1 mouse cellular context compared by ENCODE assay signal in genomic region chr16:18878091-18878720, GRCm38 (mm10).
TF ChIP-seq lines count a peak whose summit lies in the region.

No protein-coding gene starts in this region.

TF ChIP-seq in CH12.LX, 34 proteins besides CTCF, POLR2A, EP300 and RAD21 (continued from another document):
- TF ChIP-seq E2F4 (IDR thresholded peaks at IDR 0.05; ENCODE audit: insufficient replicate concordance, low read depth, low read length): no peak
- no peak for TF ChIP-seq RCOR1 (conservative IDR thresholded peaks at IDR 0.05; ENCODE audit: low read depth, low read length)
- TF ChIP-seq SMC3 (IDR thresholded peaks at IDR 0.05; ENCODE audit: low read depth, low read length): no peak
- TF ChIP-seq ZNF384 (IDR thresholded peaks at IDR 0.05; ENCODE audit: low read depth, low read length): peak; percentile 94
- TF ChIP-seq BHLHE40 (IDR thresholded peaks at IDR 0.05; ENCODE audit: low read depth, low read length): no peak
- no peak for TF ChIP-seq JUND (conservative IDR thresholded peaks at IDR 0.05; ENCODE audit: low read depth, low read length)
- 0 out of 2 replicates have a peak, but pooled peaks have one; percentile 4 for TF ChIP-seq KAT2A (IDR thresholded peaks at IDR 0.05; ENCODE audit: insufficient replicate concordance, low read length)
- TF ChIP-seq MAX (IDR thresholded peaks at IDR 0.05; ENCODE audit: low read length): peak; percentile 45
- TF ChIP-seq UBTF (IDR thresholded peaks at IDR 0.05; ENCODE audit: low read depth, low read length): no peak
- no peak for TF ChIP-seq CHD1 (IDR thresholded peaks at IDR 0.05; ENCODE audit: low read depth, low read length)
- TF ChIP-seq ZMIZ1 (IDR thresholded peaks at IDR 0.05; ENCODE audit: low read depth, low read length): no peak
- 0 out of 2 replicates have a peak, but pooled peaks have one; percentile 15 for TF ChIP-seq SIN3A (IDR thresholded peaks at IDR 0.05; ENCODE audit: low read length)
- TF ChIP-seq MXI1 (IDR thresholded peaks at IDR 0.05; ENCODE audit: low read depth, low read length): 0 out of 2 replicates have a peak, but pooled peaks have one; percentile 31
- TF ChIP-seq NRF1 (IDR thresholded peaks at IDR 0.05; ENCODE audit: low read depth, low read length): no peak
- no peak for TF ChIP-seq MAFK (IDR thresholded peaks at IDR 0.05; ENCODE audit: insufficient replicate concordance, low read length)
- no peak for TF ChIP-seq NELFE (IDR thresholded peaks at IDR 0.05; ENCODE audit: low read depth, low read length)
- no peak for TF ChIP-seq PAX5 (IDR thresholded peaks at IDR 0.05; ENCODE audit: low read length)
